Mouse (Mus musculus): ENCODE results near the gene Slc4a8. TPM values are rescaled to one million over a fixed set of nuclear protein-coding genes. Genes with fewer than 3 reads are reported as not detected.

Gene Slc4a8
- total RNA-seq, 2 experiments from 2014 or later: 1.5 to 2.3 TPM

DNA sequence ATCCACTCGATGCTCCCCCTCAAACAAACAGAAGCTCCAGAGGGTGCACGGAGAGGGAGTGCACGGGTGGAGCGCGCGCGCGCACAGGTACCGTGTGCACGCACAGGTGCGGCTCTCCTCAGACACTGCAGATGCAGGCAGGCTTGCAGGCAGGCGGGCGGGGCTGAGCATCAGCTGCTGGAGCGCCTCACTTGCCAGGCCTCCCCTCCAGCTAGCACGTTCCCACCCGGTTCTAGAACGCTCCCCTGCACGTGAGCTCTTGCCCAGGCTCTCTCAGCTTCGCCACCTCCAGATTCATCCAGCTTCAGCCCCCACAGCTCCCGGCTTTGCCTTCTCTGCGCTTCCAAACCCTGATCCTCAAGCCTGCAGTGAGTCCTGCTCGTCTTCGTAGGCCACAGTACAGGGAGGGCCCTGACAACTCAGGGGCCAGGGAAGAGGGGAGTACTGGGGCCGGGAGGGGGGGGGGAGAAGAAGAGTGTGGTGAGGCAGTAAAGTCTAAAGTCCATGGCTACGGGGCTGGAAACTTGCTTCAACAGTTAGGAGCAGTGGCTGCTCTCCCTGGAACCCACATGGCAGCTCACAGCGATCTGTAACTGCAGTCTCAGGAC, 63.8 kb downstream of the Slc4a8 start:
- DNase-seq (ENCODE audit: low spot score in 2 of 2): no peak

DNA sequence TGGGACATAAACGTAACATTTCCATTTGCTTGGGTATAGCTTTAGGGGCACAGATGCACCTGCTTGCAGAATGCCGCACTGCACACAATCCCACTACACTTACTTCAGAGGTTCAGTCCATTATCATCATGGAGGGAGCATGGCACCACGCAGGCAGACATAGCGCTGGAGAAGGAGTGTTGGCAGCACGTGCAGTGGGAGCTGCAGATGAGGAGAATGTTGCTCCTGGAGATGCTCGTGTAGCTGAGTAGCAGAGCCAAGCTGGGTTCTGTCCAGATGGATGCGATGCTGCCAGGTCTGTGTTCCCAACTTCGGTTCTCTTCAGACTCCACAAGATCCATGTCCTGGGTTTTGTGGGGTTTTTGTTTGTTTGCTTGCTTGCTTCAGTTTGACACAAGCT, 64.5 kb downstream of the Slc4a8 start:
- no peak for DNase-seq (ENCODE audit: low spot score in 2 of 2)

- DNase-seq (ENCODE audit: low spot score in 2 of 2): no peak
Observed at GRCm38 (mm10) chr15:100829775-100830174, 68.2 kb downstream of the Slc4a8 start.

- peak in 1 of 2 experiments; percentile 7 for DNase-seq (ENCODE audit: low spot score in 2 of 2)
Observed at GRCm38 (mm10) chr15:100830682-100831081, 69.1 kb downstream of the Slc4a8 start.

- no peak for DNase-seq (ENCODE audit: low spot score in 2 of 2)
Observed at GRCm38 (mm10) chr15:100832144-100832543, 70.6 kb downstream of the Slc4a8 start.

DNA sequence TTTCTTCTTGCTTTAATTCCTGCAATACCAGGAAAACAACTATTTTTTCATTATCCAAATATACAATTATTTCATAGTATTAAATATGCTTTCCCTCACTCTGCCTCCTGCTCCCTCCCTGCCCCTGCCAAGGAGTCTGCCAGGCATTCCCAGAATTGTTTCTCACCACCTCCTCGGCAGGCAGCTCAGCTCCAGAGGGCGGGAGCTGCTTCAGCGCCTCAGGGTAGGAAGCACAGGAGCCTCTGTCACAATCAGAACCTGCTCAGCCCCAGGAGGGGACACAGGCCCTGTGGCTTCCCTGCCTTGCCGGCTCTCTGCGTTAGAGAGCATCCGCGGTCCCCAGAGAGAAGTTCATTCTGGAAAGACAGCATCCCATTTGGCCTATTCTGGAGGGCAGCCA, 71.2 kb downstream of the Slc4a8 start:
- peak in 1 of 2 experiments; percentile 5 for DNase-seq (ENCODE audit: low spot score in 2 of 2)

DNA sequence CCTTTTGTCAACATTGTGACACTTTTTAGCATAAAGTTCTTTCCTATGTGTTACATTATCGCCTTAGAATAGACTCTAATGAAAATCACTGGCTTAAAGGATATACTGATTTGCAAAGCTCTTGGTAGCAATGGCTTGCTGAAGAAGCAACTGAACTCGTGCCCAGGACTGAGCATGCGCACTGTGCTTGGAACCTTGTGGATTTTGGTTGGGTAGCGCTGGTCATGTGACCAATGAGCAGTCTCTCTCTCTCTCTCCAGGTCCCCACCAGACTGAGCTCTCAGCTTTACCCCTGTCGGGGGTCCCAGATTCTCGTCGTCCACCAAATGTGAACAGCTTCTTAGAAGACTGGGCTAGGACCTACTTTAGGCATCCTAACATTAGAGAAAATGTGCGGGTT, 75.2 kb downstream of the Slc4a8 start:
- DNase-seq (ENCODE audit: low spot score in 2 of 2): no peak

DNA sequence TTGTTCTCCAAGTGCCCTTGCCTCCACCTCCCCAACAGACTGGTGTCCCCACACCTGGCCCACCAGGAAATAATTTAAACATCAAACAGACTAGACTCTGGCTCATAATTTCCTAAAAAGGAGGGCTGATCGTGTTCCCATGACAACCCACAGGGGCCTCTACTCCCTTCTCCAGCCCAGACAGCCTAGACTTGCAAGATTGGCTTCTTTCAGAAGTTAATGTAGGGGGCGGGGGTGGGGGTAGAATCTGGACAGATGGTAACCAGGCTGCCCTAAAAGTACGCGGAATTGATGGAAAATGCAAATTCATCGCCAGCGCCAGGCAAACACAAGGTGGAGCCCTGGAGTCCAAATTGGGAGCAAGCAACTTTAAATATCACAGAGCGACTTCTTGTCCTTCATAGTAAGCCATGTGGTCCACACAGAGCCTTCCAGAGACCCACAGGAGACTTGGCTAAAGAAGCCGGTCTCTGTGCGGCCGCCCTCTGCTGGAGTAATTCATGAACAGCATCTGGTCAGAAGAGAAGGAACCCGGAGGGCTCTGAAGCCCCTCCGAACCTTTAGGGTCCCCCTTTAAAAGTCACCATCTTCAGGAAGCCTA, 77.2 kb downstream of the Slc4a8 start:
- DNase-seq (ENCODE audit: low spot score in 2 of 2): peak in 1 of 2 experiments; percentile 60

GRCm38 (mm10) chr15:100844336-100844735, 82.8 kb downstream of the Slc4a8 start:
- DNase-seq (ENCODE audit: low spot score in 2 of 2): no peak

GRCm38 (mm10) chr15:100845049-100845879, 83.7 kb downstream of the Slc4a8 start:
- DNase-seq (ENCODE audit: low spot score in 2 of 2): no peak

- DNase-seq (ENCODE audit: low spot score in 2 of 2): no peak
Observed at GRCm38 (mm10) chr15:100847193-100847592, 85.6 kb downstream of the Slc4a8 start.

- no peak for DNase-seq (ENCODE audit: low spot score in 2 of 2)
Observed at GRCm38 (mm10) chr15:100857586-100857985, 96.0 kb downstream of the Slc4a8 start.

DNA sequence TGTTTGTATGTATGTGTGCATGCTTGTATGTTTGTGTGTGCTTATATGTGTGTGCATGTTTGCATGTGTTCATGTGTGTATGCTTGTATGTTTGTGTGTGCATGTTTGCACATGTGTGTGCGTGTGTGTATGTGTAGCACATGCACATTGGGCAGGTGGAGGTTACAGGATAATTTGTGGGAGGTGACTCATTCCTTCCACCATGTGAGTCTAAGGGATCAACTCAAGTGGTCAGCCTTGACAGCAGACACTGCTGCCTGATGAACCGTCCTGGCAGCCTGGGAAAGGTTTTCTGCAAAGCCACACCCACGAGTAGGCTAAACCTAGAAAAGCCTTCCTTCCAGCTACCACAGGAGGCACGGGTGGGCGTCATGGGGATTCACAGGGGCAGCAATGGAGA, 99.3 kb downstream of the Slc4a8 start:
- no peak for DNase-seq (ENCODE audit: low spot score in 2 of 2)

- DNase-seq (ENCODE audit: low spot score in 2 of 2): no peak
Observed at GRCm38 (mm10) chr15:100865556-100865955, 104.0 kb downstream of the Slc4a8 start.

GRCm38 (mm10) chr15:100869558-100869957, 108.0 kb downstream of the Slc4a8 start, which contains the start of gene Scn8a:
Scn8a (plus strand) TSS chr15:100869858.
- DNase-seq (ENCODE audit: low spot score in 2 of 2): no peak

DNA sequence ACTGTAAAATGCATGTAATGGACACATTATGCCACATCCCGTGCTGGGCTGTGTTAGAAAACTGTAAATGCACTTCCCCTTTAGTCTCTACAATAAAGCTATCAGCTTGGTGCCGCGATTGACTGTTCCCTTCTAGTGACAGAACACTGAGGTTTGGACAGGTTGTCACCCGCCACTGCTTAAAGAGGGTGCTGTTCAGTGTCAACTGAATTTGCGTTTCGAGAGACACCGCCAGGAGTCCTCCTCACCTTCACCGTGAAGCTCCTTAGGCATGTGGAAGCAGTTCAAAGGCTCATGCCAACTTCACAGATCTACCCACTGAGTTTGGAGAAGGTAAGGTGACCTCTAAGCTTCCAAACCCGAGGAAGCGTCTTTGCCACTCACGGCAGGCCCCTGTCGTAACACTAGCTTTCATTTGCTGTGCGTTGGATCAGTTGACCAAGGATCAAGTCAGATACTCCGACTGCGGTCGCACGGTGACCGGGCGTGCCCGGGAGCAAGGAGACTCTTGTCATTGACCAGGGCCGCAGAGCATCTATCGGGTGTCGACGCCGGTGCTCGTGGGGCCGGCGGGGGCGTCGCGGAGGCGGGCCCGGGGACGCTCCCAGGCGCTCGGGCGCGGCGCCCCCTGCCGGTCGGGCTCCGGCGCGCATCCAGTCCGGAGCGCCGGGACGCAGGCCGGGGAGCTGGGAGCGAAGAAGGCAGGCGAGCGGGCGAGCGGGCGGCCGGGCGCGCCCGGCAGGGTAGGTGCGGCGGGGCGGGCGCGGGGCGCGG, 108.6 kb downstream of the Slc4a8 start:
- peak; percentile 57 to 58 for DNase-seq (ENCODE audit: low spot score in 2 of 2)

DNA sequence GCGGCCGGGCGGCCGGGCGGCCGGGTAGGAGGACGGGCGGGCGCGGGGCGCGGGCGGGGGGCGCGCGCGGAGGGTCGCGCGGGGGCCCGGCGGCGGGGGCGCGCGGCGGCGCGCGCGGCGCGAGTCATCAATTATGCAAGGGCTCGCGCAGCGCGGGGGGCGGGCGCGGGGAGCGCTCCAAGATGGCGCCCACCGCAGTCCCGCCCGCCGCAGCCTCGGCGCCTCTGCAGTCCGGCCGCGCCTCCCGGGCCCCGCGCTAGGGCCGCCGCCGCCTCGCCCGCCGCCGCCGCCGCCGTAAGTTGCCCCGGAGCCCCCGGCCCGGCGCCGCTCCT, 109.2 kb downstream of the Slc4a8 start:
- DNase-seq (ENCODE audit: low spot score in 2 of 2): peak in 1 of 2 experiments; percentile 31

- DNase-seq (ENCODE audit: low spot score in 2 of 2): no peak
Observed at GRCm38 (mm10) chr15:100871107-100872011, 109.8 kb downstream of the Slc4a8 start.

GRCm38 (mm10) chr15:100873155-100873554, 111.6 kb downstream of the Slc4a8 start:
- DNase-seq (ENCODE audit: low spot score in 2 of 2): peak; percentile 51 to 77
